Mouse (Mus musculus) midbrain, postnatal 0 days (tissue): ENCODE measurements at regions not wholly inside any gene's neighbourhood (a gene's known extent, or its start where the extent isn't known, plus 50 kb on each side); places are given as distances from the start of the nearest gene placed in this dataset.

Experiments
- ATAC-seq: fragments of 200-750 bp; cut with Nextera tagmentation; 2 replicates; pipeline ENCODE4 v1.8.0; 2017; ENCODE audit warnings: moderate number of reproducible peaks, mild to moderate bottlenecking, moderate TSS enrichment, moderate library complexity; ENCODE audit not compliant: low FRiP score
- DNase-seq: peaks from one replicate; pipeline ENCODE4 v3.0.0-alpha.2; 2015; ENCODE audit warnings: low spot score
- H3K27ac ChIP-seq: fragments of 300-500 bp; sonication (generic); 2 replicates; pipeline ENCODE4 v1.5.1; 2014; ENCODE audit warnings: low read depth, mild to moderate bottlenecking, low read length, mixed read lengths
- H3K27me3 ChIP-seq: fragments of 300-500 bp; sonication (generic); 2 replicates; pipeline ENCODE4 v1.6.1; 2014; ENCODE audit warnings: low read length, control low read depth, mixed read lengths; ENCODE audit not compliant: insufficient read depth
- H3K36me3 ChIP-seq: fragments of 300-500 bp; sonication (generic); 2 replicates; pipeline ENCODE4 v1.6.1; 2014; ENCODE audit warnings: low read length, control low read depth, mixed read lengths; ENCODE audit not compliant: insufficient read depth
- H3K4me1 ChIP-seq: fragments of 300-500 bp; sonication (generic); 2 replicates; pipeline ENCODE4 v1.6.1; 2014; ENCODE audit warnings: mild to moderate bottlenecking, control low read depth, antibody characterized with exemption, low read length, mixed read lengths; ENCODE audit not compliant: insufficient read depth
- H3K4me2 ChIP-seq: fragments of 300-500 bp; sonication (generic); 2 replicates; pipeline ENCODE4 v1.6.1; 2014; ENCODE audit warnings: low read depth, mild to moderate bottlenecking, low read length, mixed read lengths; ENCODE audit not compliant: poor library complexity, severe bottlenecking
- H3K4me3 ChIP-seq: fragments of 300-500 bp; sonication (generic); 2 replicates; pipeline ENCODE4 v1.5.1; 2014; ENCODE audit warnings: low read depth, mild to moderate bottlenecking, low read length, moderate library complexity
- H3K9ac ChIP-seq: fragments of 300-500 bp; sonication (generic); replicated peaks from 2 replicates; pipeline ENCODE4 v1.6.1; 2014; ENCODE audit warnings: mild to moderate bottlenecking, low read length, moderate library complexity, mixed read lengths; ENCODE audit not compliant: poor library complexity, severe bottlenecking
- H3K9me3 ChIP-seq: fragments of 300-500 bp; sonication (generic); 2 replicates; pipeline ENCODE4 v1.6.1; 2016; ENCODE audit warnings: low read length, control low read depth
- CTCF ChIP-seq: IDR thresholded peaks from 2 replicates; pipeline ENCODE4 v1.5.1; 2016; ENCODE audit warnings: antibody characterized with exemption, mild to moderate bottlenecking
- WGBS: fragments of 180-500 bp; shearing (Covaris S2); extraction: QIAGEN DNeasy Blood & Tissue Kit; methylation state at CpG from one replicate; pipeline ENCODE4 v1.1.7; 2014; 5-methylcytosine and 5-hydroxymethylcytosine counted together

DNA sequence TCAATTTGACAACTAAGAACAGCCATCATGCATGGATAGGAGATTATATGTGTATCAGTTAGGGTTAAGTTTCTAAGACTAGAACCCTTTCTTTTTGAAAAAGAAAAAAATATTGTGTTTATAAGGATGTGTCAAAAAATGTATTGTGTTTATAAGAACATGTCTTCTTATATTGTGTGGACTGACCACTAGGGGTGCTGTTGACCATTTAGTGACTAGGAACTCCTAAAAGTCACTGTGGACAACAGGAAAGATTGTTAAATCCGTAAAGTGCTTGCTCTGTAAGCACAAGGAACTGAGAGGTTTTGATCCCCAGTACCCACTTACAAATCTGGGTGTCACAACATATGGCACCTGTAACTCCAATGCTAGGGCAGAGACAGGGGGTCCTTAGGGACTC is 170.6 kb downstream of the Fndc1 start:
- no peak overlapping the region for H3K4me3 ChIP-seq
- no peak overlapping the region for H3K9ac ChIP-seq
- ATAC-seq (no peak), DNase-seq (peak; percentile 37)
- peak; percentile 52 for TF ChIP-seq CTCF
- no peaks in the 10 kb centered on the region for H3K36me3 ChIP-seq
- H3K27me3 ChIP-seq: no peaks in the 10 kb centered on the region
- no peak overlapping the region for H3K4me2 ChIP-seq
- WGBS: 64% methylated on average over 1 of the region's 1 CpGs
- no peak overlapping the region for H3K27ac ChIP-seq
- no peaks in the 10 kb centered on the region for H3K9me3 ChIP-seq
- no peaks in the 10 kb centered on the region for H3K4me1 ChIP-seq

DNA sequence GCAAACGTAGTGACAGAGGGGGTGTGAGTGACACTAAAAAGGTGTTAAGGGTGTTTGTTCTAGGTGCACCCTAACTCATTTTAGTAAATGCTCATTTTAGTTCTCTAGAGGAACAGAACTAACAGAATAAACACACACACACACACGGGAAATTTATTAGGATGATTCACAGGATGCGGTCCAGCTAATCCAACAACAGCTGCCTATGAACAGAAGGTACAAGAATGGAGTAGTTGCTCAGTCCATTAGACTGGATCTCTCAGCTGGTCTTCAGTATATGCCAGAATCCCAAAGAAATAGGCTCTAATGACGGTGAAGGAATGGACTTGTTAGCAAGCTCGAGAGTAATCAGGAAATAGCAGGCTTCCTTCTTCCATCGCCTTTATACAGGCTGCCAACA is 171.1 kb downstream of the Fndc1 start:
- Histone ChIP-seq H3K36me3 (no peaks in the 10 kb centered on the region), H3K4me1 (no peaks in the 10 kb centered on the region), H3K9me3 (no peaks in the 10 kb centered on the region), H3K4me3 (no peak overlapping the region), H3K4me2 (no peak overlapping the region), H3K27me3 (no peaks in the 10 kb centered on the region), H3K27ac (no peak overlapping the region), H3K9ac (no peak overlapping the region)
- 90% methylated on average over 6 of the region's 6 CpGs for WGBS
- ATAC-seq (no peak), DNase-seq (no peak)
- no peak for TF ChIP-seq CTCF

DNA sequence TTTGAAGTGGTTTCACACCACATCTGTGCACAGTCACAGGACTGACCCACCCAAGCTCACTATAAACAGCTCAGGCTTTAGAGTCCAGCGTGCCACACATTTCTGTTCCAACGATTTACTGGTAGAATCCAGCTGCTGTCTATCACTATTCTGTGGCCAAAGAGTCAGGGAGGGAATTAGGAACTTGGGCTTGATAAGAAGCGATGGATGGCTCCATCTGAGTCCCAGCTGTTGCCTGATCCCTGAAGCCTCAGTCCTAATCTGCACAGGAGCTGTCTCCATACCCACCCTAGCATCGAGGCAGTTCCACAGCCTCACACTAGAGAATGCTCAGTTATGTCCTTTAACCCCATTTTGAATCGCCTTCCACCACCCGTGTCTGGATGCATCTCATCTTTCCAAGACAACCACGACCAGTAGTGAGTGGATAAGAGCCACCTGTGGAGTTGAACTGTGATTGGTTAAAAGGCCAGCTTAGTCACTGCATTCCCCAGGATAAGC is 173.0 kb downstream of the Fndc1 start:
- WGBS: 61% methylated on average over 7 of the region's 7 CpGs
- no peak for TF ChIP-seq CTCF
- ATAC-seq: no peak

DNA sequence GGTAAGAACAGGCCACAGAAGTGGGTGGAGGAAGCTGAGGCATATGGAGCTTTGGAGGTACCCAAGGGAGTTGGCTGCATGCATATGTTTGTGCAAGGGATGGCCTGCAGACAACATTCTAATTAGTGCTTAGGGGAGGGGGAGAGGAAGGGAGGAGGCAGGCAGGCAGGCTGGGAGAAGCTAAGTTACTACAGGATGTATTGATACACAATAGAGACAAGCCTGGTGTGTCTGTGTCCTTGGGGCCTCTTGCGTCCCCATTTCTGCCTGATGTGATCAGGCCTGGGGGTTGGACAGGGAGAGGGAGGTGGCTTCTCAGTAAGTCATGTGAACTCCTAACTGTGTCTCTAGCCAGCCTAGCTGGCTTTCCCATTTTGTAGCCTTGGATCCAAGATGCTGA is 175.1 kb downstream of the Fndc1 start:
- H3K36me3 ChIP-seq: no peaks in the 10 kb centered on the region
- no peak overlapping the region for H3K4me3 ChIP-seq
- H3K4me1 ChIP-seq: no peaks in the 10 kb centered on the region
- 59% methylated on average over 1 of the region's 1 CpGs for WGBS
- DNase-seq (peak; percentile 15), ATAC-seq (no peak)
- H3K9me3 ChIP-seq: no peaks in the 10 kb centered on the region
- H3K27me3 ChIP-seq: no peaks in the 10 kb centered on the region
- no peak overlapping the region for H3K27ac ChIP-seq
- no peak overlapping the region for H3K4me2 ChIP-seq
- H3K9ac ChIP-seq: no peak overlapping the region
- TF ChIP-seq CTCF: no peak

More for the DNA sequence above, 173.0 kb downstream of the Fndc1 start:
- H3K9me3 ChIP-seq: no peaks in the 10 kb centered on the region
- H3K27me3 ChIP-seq: no peaks in the 10 kb centered on the region
- H3K4me3 ChIP-seq: no peak overlapping the region
- H3K4me1 ChIP-seq: no peaks in the 10 kb centered on the region
- no peaks in the 10 kb centered on the region for H3K36me3 ChIP-seq
- H3K27ac ChIP-seq: no peak overlapping the region
- no peak overlapping the region for H3K4me2 ChIP-seq
- no peak overlapping the region for H3K9ac ChIP-seq
- no peak for DNase-seq

GRCm38 (mm10) chr17:7650417-7650816 is 176.7 kb downstream of the Fndc1 start:
- H3K9me3 ChIP-seq: no peaks in the 10 kb centered on the region
- H3K27me3 ChIP-seq: no peaks in the 10 kb centered on the region
- no peak overlapping the region for H3K4me3 ChIP-seq
- ATAC-seq (no peak), DNase-seq (no peak)
- H3K4me1 ChIP-seq: no peaks in the 10 kb centered on the region
- TF ChIP-seq CTCF: no peak
- no peak overlapping the region for H3K9ac ChIP-seq
- H3K36me3 ChIP-seq: no peaks in the 10 kb centered on the region
- no peak overlapping the region for H3K4me2 ChIP-seq
- no peak overlapping the region for H3K27ac ChIP-seq
- WGBS: 92% methylated on average over 4 of the region's 4 CpGs

DNA sequence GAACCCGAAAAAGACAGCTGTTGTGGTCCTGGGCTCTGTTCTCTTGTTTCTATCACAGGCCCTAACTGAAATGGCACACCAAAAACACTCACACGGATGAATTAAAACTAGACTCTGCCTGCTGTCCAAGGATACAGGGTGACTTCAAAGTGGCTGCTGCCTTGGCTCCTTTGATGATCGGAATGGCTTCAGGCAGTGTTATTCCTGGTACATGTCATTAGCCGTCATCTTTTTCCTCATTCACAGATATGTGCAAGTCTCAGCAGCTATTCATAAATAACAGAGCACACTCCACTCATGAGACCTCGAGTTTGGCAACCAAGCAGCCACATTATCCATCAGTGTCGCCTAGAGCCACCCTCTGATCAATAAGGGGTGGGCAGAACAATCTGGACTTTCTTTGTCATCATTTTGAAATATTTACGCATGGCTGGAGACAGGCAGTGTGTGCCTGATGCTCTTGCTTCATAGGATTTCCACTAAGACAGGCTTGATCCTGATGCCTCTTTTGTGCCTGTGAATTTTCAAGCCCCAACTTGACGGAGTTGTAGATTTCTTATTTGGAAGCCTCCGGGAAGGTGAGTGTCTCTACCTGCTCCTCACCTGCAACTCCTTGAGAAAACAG is 182.1 kb downstream of the Fndc1 start:
- ATAC-seq (no peak), DNase-seq (peak; percentile 14)
- Histone ChIP-seq H3K27ac (0 out of 2 replicates have a peak overlapping the region, but pooled peaks have one; percentile 12), H3K9ac (no peak overlapping the region), H3K4me2 (no peak overlapping the region), H3K27me3 (no peaks in the 10 kb centered on the region), H3K9me3 (no peaks in the 10 kb centered on the region), H3K4me1 (no peaks in the 10 kb centered on the region), H3K4me3 (no peak overlapping the region), H3K36me3 (no peaks in the 10 kb centered on the region)
- no peak for TF ChIP-seq CTCF
- WGBS: 45% methylated on average over 9 of the region's 9 CpGs
